21 mouse cellular contexts compared by ENCODE assay signal in genomic region chr6:129678873-129679272, GRCm38 (mm10). TPM values are rescaled to one million over a fixed set of nuclear protein-coding genes. Genes with fewer than 3 reads are reported as not detected.
"Had no signal": no experiment of that assay in that cellular context is flagged by ENCODE, and none has a peak within 500 bp of the region (broad histone marks: within the 10 kb centered on the region; RNA-seq: fewer than 3 reads in every experiment).

Gene Klrc1 (minus strand): TSS chr6:129678973.

- H3K36me3 ChIP-seq: neural tube, embryonic 12.5 days; neural tube, embryonic 13.5 days; neural tube, embryonic 15.5 days; stomach, embryonic 15.5 days had no signal

- H3K4me1 ChIP-seq: neural tube, embryonic 12.5 days; neural tube, embryonic 13.5 days; neural tube, embryonic 15.5 days; stomach, embryonic 15.5 days had no signal

- H3K4me3 ChIP-seq: neural tube, embryonic 12.5 days; neural tube, embryonic 13.5 days; neural tube, embryonic 15.5 days; stomach, embryonic 15.5 days had no signal

- H3K27ac ChIP-seq: neural tube, embryonic 12.5 days; neural tube, embryonic 13.5 days; neural tube, embryonic 15.5 days; stomach, embryonic 15.5 days; stomach, postnatal 0 days had no signal

- H3K4me2 ChIP-seq: neural tube, embryonic 12.5 days; neural tube, embryonic 13.5 days; neural tube, embryonic 15.5 days; stomach, embryonic 15.5 days had no signal

- H3K27me3 ChIP-seq: neural tube, embryonic 12.5 days; neural tube, embryonic 13.5 days; neural tube, embryonic 15.5 days; stomach, embryonic 15.5 days had no signal

- H3K9ac ChIP-seq: neural tube, embryonic 12.5 days; neural tube, embryonic 13.5 days; neural tube, embryonic 15.5 days; stomach, embryonic 15.5 days had no signal

- DNase-seq: retina, postnatal 1 day; right cerebral cortex, adult 18-20 months; right cerebral cortex, postnatal 14 days; right cerebral cortex, postnatal 25 days; right cerebral cortex, postnatal 4 days; spleen, adult 18-20 months; thymus, adult 18-20 months; thymus, adult 2 months; thymus, postnatal 14 days; thymus, postnatal 25 days; thymus, postnatal 36 days; thymus, postnatal 4 days had no signal

- H3K9me3 ChIP-seq: neural tube, embryonic 12.5 days; neural tube, embryonic 13.5 days; neural tube, embryonic 15.5 days; stomach, embryonic 15.5 days had no signal

RNA-seq across cellular contexts. Expression of gene Klrc1, which starts in this region (rescaled TPM):
- polyA plus RNA-seq: neural tube, embryonic 12.5 days; neural tube, embryonic 13.5 days; neural tube, embryonic 14.5 days; neural tube, embryonic 15.5 days; small intestine, adult 2 months; stomach, embryonic 14.5 days; testis, adult 2 months had no signal
